Mouse (Mus musculus): ENCODE data around the gene Cacna1c.

Gene Cacna1c

GRCm38 (mm10) chr6:118906878-118907277 lies 289.3 kb downstream of the Cacna1c start:
- DNase-seq: no peak

- DNase-seq: no peak
These were observed 296.5 kb downstream of the Cacna1c start for GRCm38 (mm10) chr6:118899688-118900087.

- DNase-seq: peak; percentile 30 to 41
These were observed 299.1 kb downstream of the Cacna1c start for GRCm38 (mm10) chr6:118897101-118897500.

- DNase-seq: no peak
These were observed 302.2 kb downstream of the Cacna1c start for GRCm38 (mm10) chr6:118894043-118894442.

- no peak for DNase-seq
These were observed 306.8 kb downstream of the Cacna1c start for GRCm38 (mm10) chr6:118889441-118889840.

- DNase-seq: no peak
These were observed 309.2 kb downstream of the Cacna1c start for GRCm38 (mm10) chr6:118887032-118887431.

GRCm38 (mm10) chr6:118884961-118885360 lies 311.3 kb downstream of the Cacna1c start:
- no peak for DNase-seq

GRCm38 (mm10) chr6:118884073-118884551 lies 312.1 kb downstream of the Cacna1c start:
- peak; percentile 63 to 66 for DNase-seq

GRCm38 (mm10) chr6:118876204-118876603 lies 320.0 kb downstream of the Cacna1c start:
- DNase-seq: no peak

- peak; percentile 71 for DNase-seq
These were observed 325.9 kb downstream of the Cacna1c start for GRCm38 (mm10) chr6:118870241-118870841.

GRCm38 (mm10) chr6:118867384-118867783 lies 328.8 kb downstream of the Cacna1c start:
- DNase-seq: peak; percentile 60 to 62

- DNase-seq: no peak
These were observed 329.3 kb downstream of the Cacna1c start for GRCm38 (mm10) chr6:118866889-118867288.

- DNase-seq: no peak
These were observed 330.3 kb downstream of the Cacna1c start for GRCm38 (mm10) chr6:118865777-118866380.

- no peak for DNase-seq
These were observed 331.3 kb downstream of the Cacna1c start for GRCm38 (mm10) chr6:118864696-118865620.

- DNase-seq: no peak
These were observed 333.5 kb downstream of the Cacna1c start for GRCm38 (mm10) chr6:118862727-118863126.

- no peak for DNase-seq
These were observed 334.1 kb downstream of the Cacna1c start for GRCm38 (mm10) chr6:118862091-118862490.

- DNase-seq: no peak
These were observed 337.8 kb downstream of the Cacna1c start for GRCm38 (mm10) chr6:118858431-118858830.

GRCm38 (mm10) chr6:118852131-118852530 lies 344.1 kb downstream of the Cacna1c start:
- peak in 1 of 2 experiments; percentile 50 for DNase-seq

GRCm38 (mm10) chr6:118851086-118851485 lies 345.1 kb downstream of the Cacna1c start:
- DNase-seq: no peak

- DNase-seq: peak in 1 of 2 experiments; percentile 63
These were observed 347.6 kb downstream of the Cacna1c start for GRCm38 (mm10) chr6:118848640-118849039.

GRCm38 (mm10) chr6:118847751-118848150 lies 348.5 kb downstream of the Cacna1c start:
- DNase-seq: no peak

GRCm38 (mm10) chr6:118845829-118846228 lies 350.4 kb downstream of the Cacna1c start:
- peak; percentile 61 to 63 for DNase-seq

GRCm38 (mm10) chr6:118845180-118845579 lies 351.0 kb downstream of the Cacna1c start:
- no peak for DNase-seq
